Mouse (Mus musculus) forebrain, embryonic 12.5 days (tissue): ENCODE measurements around the gene Syvn1. TPM values are rescaled to one million over a fixed set of nuclear protein-coding genes. Genes with fewer than 3 reads are reported as not detected.

ENCODE experiments used
- ATAC-seq: fragments of 200-750 bp; cut with Nextera tagmentation; 2 replicates; pipeline ENCODE4 v1.8.0; 2017; ENCODE audit warnings: moderate TSS enrichment; ENCODE audit not compliant: low FRiP score
- H3K27ac ChIP-seq: fragments of 300-500 bp; sonication (generic); 2 replicates; pipeline ENCODE4 v1.5.1; 2016; ENCODE audit warnings: mild to moderate bottlenecking
- H3K27me3 ChIP-seq: fragments of 300-500 bp; sonication (generic); 2 replicates; pipeline ENCODE4 v1.6.1; 2016; ENCODE audit warnings: mild to moderate bottlenecking
- H3K36me3 ChIP-seq: fragments of 300-500 bp; sonication (generic); replicated peaks from 2 replicates; pipeline ENCODE4 v1.6.1; 2016; ENCODE audit warnings: mild to moderate bottlenecking
- H3K4me1 ChIP-seq: fragments of 300-500 bp; sonication (generic); 2 replicates; pipeline ENCODE4 v1.6.1; 2016
- H3K4me2 ChIP-seq: fragments of 300-500 bp; sonication (generic); 2 replicates; pipeline ENCODE4 v1.6.1; 2016; ENCODE audit warnings: mild to moderate bottlenecking, moderate library complexity
- H3K4me3 ChIP-seq: fragments of 300-500 bp; sonication (generic); replicated peaks from 2 replicates; pipeline ENCODE4 v1.5.1; 2016; ENCODE audit warnings: mild to moderate bottlenecking
- H3K9ac ChIP-seq: fragments of 300-500 bp; sonication (generic); 2 replicates; pipeline ENCODE4 v1.6.1; 2016; ENCODE audit warnings: mild to moderate bottlenecking
- H3K9me3 ChIP-seq: fragments of 300-500 bp; sonication (generic); 2 replicates; pipeline ENCODE4 v1.6.1; 2016
- WGBS: fragments of 180-500 bp; shearing (Covaris S2); methylation state at CpG from one replicate; pipeline ENCODE4 v1.1.7; 2016; 5-methylcytosine and 5-hydroxymethylcytosine counted together
- polyA plus RNA-seq: library from polyadenylated mRNA; unstranded; fragments of >200 nt; fragmentation: Nextera tagmentation; extraction: Ambion mirVana; gene quantifications from 2 replicates; pipeline ENCODE4 v1.2.1, GENCODE M21; 2016

Gene Syvn1
- polyA plus RNA-seq, 1 experiment from 2014 or later: 26.4 TPM

- peak within 1 kb of the TSS; percentile 82 for H3K4me2 ChIP-seq
- peak within 1 kb of the TSS; percentile 74 for H3K9ac ChIP-seq
- H3K4me3 ChIP-seq: peak within 1 kb of the TSS; percentile 75
- H3K4me1 ChIP-seq: peaks cover 15% of the 10 kb centered on the region
- no peaks in the 10 kb centered on the region for H3K27me3 ChIP-seq
- H3K27ac ChIP-seq: peak within 1 kb of the TSS; percentile 86
- no peaks in the 10 kb centered on the region for H3K9me3 ChIP-seq
- H3K36me3 ChIP-seq: peaks cover 32% of the 10 kb centered on the region
- ATAC-seq: peak; percentile 92
- WGBS: under 1% methylated on average over 33 of the region's 33 CpGs
Measured at GRCm38 (mm10) chr19:6076564-6077393, 30.4 kb downstream of the Syvn1 start, which contains the start of gene Vps51. TSS of gene Vps51 (minus strand) at chr19:6077231.

DNA sequence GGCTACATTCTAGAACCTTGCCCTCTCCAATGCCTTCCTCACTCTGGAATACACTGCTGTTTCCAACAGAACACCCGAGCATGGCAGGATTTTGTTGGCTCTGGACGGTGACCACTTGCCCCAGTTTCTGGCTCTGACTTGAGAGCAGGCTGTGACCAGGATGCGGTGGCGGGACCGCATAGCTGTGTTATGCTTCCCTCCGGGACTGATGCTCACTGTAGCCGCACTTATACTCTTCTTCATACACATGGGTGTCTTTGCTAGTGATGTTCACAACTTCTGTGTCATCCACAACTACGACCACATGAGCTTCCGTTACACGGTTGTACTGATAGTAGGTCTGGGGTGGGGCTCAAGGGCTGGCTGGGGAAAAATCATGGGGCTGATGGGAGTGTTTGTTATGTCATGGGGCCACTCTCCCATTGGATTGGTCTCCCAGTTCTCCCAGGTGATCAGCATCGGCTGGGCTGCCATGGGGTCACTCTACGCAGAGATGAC is 33.7 kb downstream of the Syvn1 start, which contains the start of gene Tmem262:
TSS of gene Tmem262 (plus strand) at position 51 of the 498 bp plus-strand sequence.
- H3K9me3 ChIP-seq: no peaks in the 10 kb centered on the region
- no peak within 1 kb of the TSS for H3K27ac ChIP-seq
- no peak within 1 kb of the TSS for H3K4me2 ChIP-seq
- WGBS: 95% methylated on average over 12 of the region's 12 CpGs
- no peak within 1 kb of the TSS for H3K9ac ChIP-seq
- H3K4me1 ChIP-seq: peaks cover 23% of the 10 kb centered on the region
- ATAC-seq: no peak
- H3K4me3 ChIP-seq: no peak within 1 kb of the TSS
- no peaks in the 10 kb centered on the region for H3K27me3 ChIP-seq
- peaks cover 34% of the 10 kb centered on the region for H3K36me3 ChIP-seq

DNA sequence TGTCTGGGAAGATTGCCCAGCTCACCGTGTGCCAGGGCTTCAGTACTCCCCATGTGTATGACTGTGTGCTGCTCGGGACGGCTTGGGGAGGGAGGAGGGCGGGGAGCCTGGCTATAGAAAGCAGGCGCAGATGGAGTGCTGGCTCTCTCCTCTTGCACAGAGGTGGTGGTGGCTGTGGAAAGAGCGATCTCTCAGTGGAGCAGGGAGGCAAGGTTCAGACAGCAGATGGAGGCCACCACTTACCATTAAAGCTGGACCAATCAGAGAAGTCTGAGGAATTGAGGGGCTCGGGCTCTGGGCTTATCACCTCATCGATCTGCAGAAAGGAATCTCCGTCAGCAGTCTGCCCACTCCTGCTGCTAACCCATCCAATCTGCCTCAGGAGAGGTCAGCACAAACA is 35.8 kb downstream of the Syvn1 start, which contains the start of gene Gm28374:
TSS of gene Gm28374 (minus strand) at position 101 of the 400 bp plus-strand sequence.
- 88% methylated on average over 9 of the region's 9 CpGs for WGBS
- Histone ChIP-seq H3K4me1 (peaks cover 24% of the 10 kb centered on the region), H3K9me3 (no peaks in the 10 kb centered on the region), H3K4me2 (no peak within 1 kb of the TSS), H3K9ac (no peak within 1 kb of the TSS), H3K27me3 (no peaks in the 10 kb centered on the region), H3K27ac (no peak within 1 kb of the TSS), H3K36me3 (peaks cover 36% of the 10 kb centered on the region), H3K4me3 (no peak within 1 kb of the TSS)
- no peak for ATAC-seq

DNA sequence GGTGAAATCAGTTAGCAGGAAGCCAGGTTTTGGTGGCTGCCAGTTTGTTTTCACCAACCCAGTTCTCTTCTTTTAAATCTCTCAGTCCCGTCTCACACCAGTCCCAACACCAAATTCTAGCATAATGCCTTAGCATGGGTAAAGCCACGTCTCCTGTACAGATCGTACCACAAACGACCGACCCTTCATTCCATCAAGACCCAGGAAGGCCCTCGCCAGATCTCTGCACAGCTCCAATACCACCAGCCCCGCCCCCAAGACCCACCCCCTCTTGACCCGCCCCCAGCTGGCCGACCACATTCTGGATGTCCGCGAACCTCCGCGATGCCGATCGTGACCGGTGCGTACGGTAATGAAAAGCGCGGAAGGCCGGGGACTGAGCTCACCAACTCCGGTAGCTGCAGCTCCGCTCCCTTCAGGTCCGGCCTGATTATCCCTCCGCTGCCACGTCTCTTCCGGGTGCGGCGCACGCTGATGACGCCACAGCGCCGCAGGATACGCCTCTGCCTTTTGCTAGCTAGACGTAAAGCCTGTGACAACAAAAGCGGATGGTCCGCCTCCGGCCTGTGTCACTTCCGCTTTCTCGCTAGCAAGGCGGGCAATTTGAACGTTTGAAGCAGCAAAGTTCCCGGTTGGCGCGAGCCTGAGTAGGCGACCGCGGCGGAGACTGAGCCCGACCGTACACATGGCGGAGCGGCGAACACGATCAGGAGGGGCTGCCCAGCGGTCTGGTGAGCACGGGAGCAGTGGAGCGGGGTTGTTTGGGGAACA is 38.3 kb downstream of the Syvn1 start, which contains the start of the genes Zfpl1 and Cdca5:
TSS of gene Zfpl1 (minus strand) at position 479 of the 771 bp plus-strand sequence.
TSS of gene Cdca5 (plus strand) at position 506 of the 771 bp plus-strand sequence.
- H3K27ac ChIP-seq: peak within 1 kb of the TSS; percentile 84
- peak within 1 kb of the TSS; percentile 68 for H3K9ac ChIP-seq
- H3K27me3 ChIP-seq: no peaks in the 10 kb centered on the region
- under 1% methylated on average over 58 of the region's 58 CpGs for WGBS
- ATAC-seq: peak; percentile 92
- H3K4me2 ChIP-seq: peak within 1 kb of the TSS; percentile 80
- peak within 1 kb of the TSS; percentile 73 for H3K4me3 ChIP-seq
- H3K4me1 ChIP-seq: peaks cover 19% of the 10 kb centered on the region
- H3K36me3 ChIP-seq: peaks cover 53% of the 10 kb centered on the region
- H3K9me3 ChIP-seq: no peaks in the 10 kb centered on the region

DNA sequence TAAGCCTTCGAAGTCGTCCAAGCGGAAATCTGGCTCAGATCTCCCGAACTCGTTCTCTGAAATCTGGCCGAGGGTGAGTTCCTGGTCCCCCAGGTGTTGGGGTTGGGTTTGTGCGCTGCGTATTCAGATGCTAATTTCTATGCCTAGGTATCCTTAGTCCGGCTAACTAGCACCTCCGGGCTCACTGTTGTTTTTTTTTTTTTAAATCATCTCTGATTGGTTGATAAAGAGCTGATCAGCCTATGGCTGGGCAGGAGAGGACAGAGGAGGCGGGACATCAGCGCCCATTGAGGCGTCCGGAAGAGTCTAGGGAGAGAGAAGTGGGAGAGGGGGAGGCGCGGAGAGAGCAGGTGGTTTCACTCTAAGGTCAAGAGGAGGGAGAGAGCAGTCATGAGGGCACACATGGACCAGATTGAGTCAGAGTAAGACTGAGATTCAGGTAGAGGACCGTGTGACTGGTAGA is 39.1 kb downstream of the Syvn1 start:
- peaks cover 19% of the 10 kb centered on the region for H3K4me1 ChIP-seq
- ATAC-seq: peak; percentile 88
- WGBS: 0% methylated on average over 17 of the region's 17 CpGs
- H3K9ac ChIP-seq: peak overlapping the region; percentile 68
- H3K27me3 ChIP-seq: no peaks in the 10 kb centered on the region
- H3K4me3 ChIP-seq: peak overlapping the region; percentile 73
- H3K27ac ChIP-seq: peak overlapping the region; percentile 84
- H3K9me3 ChIP-seq: no peaks in the 10 kb centered on the region
- peak overlapping the region; percentile 80 for H3K4me2 ChIP-seq
- H3K36me3 ChIP-seq: peaks cover 53% of the 10 kb centered on the region

- 96% methylated on average over 13 of the region's 13 CpGs for WGBS
- ATAC-seq: no peak
- H3K4me3 ChIP-seq: no peak overlapping the region
- H3K27ac ChIP-seq: no peak overlapping the region
- no peak overlapping the region for H3K9ac ChIP-seq
- H3K27me3 ChIP-seq: no peaks in the 10 kb centered on the region
- H3K9me3 ChIP-seq: no peaks in the 10 kb centered on the region
- H3K4me1 ChIP-seq: peaks cover 15% of the 10 kb centered on the region
- H3K4me2 ChIP-seq: no peak overlapping the region
- peaks cover 54% of the 10 kb centered on the region for H3K36me3 ChIP-seq
Measured at GRCm38 (mm10) chr19:6088841-6089240, 42.5 kb downstream of the Syvn1 start.

DNA sequence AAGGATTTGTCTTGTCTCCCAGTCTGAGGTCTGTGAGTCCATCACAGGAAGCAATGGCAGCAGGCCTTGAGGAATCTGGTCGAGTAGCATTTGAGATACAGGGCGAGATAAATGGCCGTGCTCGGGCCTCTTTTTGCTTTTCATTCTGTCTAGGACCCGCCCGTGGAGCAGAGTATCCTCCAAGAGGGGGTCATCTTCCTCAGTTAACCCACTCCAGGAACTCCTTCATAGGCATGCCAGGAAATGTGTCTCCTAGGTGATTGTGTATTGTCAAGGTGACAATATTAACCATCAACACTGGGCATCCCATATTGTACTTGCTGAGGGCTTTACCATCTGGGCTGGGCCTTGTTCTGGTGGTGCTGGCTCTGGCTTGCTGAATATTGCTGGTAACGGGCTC is 47.7 kb downstream of the Syvn1 start, which contains the start of gene AC131692.1:
TSS of gene AC131692.1 (plus strand) at position 301 of the 400 bp plus-strand sequence.
- Histone ChIP-seq H3K36me3 (peaks cover 64% of the 10 kb centered on the region), H3K4me3 (no peak within 1 kb of the TSS), H3K4me2 (no peak within 1 kb of the TSS), H3K9me3 (no peaks in the 10 kb centered on the region), H3K27ac (no peak within 1 kb of the TSS), H3K9ac (no peak within 1 kb of the TSS), H3K4me1 (no peaks in the 10 kb centered on the region), H3K27me3 (no peaks in the 10 kb centered on the region)
- WGBS: 92% methylated on average over 7 of the region's 7 CpGs
- no peak for ATAC-seq

DNA sequence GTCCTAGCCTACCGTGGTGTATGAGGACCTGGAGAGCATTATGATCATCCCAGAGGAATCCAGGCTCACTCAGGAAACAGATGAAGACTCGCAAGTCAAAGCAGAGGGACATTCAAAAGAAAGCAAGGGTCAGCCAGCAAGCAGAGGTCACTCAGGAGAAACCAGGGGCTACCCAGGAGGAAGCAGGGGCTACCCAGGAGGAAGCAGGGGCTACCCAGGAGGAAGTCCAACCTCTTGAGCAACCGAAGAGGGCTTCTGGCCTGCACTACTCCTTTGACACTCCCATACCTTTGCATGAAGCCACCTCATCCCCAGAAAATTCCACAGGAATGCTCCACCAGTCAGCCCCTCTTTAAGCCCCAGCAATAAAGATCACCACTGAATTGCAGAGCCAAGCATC is 51.5 kb downstream of the Syvn1 start:
- peaks cover 37% of the 10 kb centered on the region for H3K36me3 ChIP-seq
- H3K27ac ChIP-seq: no peak overlapping the region
- H3K9ac ChIP-seq: no peak overlapping the region
- H3K4me2 ChIP-seq: no peak overlapping the region
- H3K9me3 ChIP-seq: no peaks in the 10 kb centered on the region
- no peaks in the 10 kb centered on the region for H3K27me3 ChIP-seq
- no peak for ATAC-seq
- no peaks in the 10 kb centered on the region for H3K4me1 ChIP-seq
- WGBS: 91% methylated on average over 3 of the region's 3 CpGs
- no peak overlapping the region for H3K4me3 ChIP-seq

DNA sequence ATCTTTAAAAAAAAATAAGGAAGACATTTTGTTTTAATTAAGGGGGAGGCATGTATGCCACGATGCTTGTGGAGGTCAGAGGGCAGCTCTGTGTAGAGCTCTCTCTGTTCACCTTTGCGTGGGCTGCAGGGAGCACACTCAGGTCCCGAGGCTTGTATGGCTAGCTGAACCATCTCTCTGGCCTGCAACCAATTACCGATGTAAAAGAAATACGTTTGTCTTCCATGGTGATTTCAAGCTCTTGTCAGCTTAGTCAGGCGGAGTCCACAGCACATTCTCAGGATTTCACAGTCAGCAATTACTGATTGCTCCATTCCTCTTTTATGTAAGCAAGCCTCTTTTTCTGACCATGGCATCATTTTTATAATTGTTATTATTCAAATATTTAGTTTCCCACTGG is 54.8 kb downstream of the Syvn1 start:
- peaks cover 17% of the 10 kb centered on the region for H3K36me3 ChIP-seq
- no peak for ATAC-seq
- no peak overlapping the region for H3K4me2 ChIP-seq
- no peak overlapping the region for H3K9ac ChIP-seq
- no peaks in the 10 kb centered on the region for H3K9me3 ChIP-seq
- H3K27ac ChIP-seq: no peak overlapping the region
- no peaks in the 10 kb centered on the region for H3K4me1 ChIP-seq
- 76% methylated on average over 6 of the region's 6 CpGs for WGBS
- H3K27me3 ChIP-seq: no peaks in the 10 kb centered on the region
- no peak overlapping the region for H3K4me3 ChIP-seq

DNA sequence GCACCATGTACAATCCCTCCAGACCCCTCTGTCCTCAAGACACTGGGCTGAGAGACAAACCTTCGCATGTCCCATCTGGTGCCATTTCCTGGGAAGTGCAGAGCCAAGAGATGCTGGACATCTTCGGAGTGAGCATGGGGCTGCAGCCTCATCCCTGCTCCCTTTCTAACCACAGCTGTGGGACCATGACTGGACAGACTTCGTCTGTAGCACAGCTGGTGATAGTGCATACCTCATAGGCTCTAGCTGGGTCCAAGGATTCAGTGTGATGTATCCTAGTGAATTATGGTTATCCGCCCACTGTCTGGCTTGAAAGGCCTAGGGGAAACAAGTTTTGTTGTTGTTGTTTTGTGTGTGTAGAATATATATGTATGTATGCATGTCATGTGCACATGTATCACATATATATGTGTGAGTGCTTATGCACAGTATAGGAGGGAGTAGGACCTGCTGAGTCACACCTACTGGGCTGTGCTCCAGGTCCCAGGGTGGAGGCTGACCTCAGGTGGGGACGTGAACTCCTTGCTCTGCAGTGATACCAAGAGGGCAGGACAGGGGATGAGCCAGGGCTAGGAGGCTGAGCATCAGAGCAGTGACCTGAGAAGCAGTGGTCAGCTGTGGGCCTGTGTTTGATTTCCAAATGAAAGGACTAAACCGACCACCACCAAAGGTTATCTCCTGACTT is 55.9 kb downstream of the Syvn1 start:
- 78% methylated on average over 6 of the region's 6 CpGs for WGBS
- H3K9me3 ChIP-seq: no peaks in the 10 kb centered on the region
- H3K9ac ChIP-seq: no peak overlapping the region
- H3K27ac ChIP-seq: no peak overlapping the region
- H3K4me2 ChIP-seq: no peak overlapping the region
- ATAC-seq: no peak
- H3K36me3 ChIP-seq: peaks cover 14% of the 10 kb centered on the region
- no peaks in the 10 kb centered on the region for H3K4me1 ChIP-seq
- H3K4me3 ChIP-seq: no peak overlapping the region
- H3K27me3 ChIP-seq: no peaks in the 10 kb centered on the region
